Mouse (Mus musculus) hindbrain, embryonic 11.5 days (tissue): ENCODE measurements at regions not wholly inside any gene's neighbourhood (a gene's known extent, or its start where the extent isn't known, plus 50 kb on each side); places are given as distances from the start of the nearest gene placed in this dataset.
"Not testable (repeated sequence)": the region's sequence is repeated elsewhere in the genome, so short reads cannot be mapped to it uniquely, and the experiment has no call there.

Experiments used
- ATAC-seq: fragments of 200-750 bp; cut with Nextera tagmentation; 2 replicates; pipeline ENCODE4 v1.8.0; 2017; ENCODE audit warnings: mild to moderate bottlenecking, moderate TSS enrichment, moderate library complexity; ENCODE audit not compliant: low FRiP score
- DNase-seq: peaks from one replicate; pipeline ENCODE4 v3.0.0-alpha.2; 2015; ENCODE audit warnings: low spot score
- H3K27ac ChIP-seq: fragments of 300-500 bp; sonication (generic); 2 replicates; pipeline ENCODE4 v1.5.1; 2014; ENCODE audit warnings: mild to moderate bottlenecking, low read depth, low read length
- H3K27me3 ChIP-seq: fragments of 300-500 bp; sonication (generic); 2 replicates; pipeline ENCODE4 v1.6.1; 2014; ENCODE audit warnings: mild to moderate bottlenecking, low read length, moderate library complexity, mixed read lengths; ENCODE audit not compliant: control insufficient read depth, insufficient read depth
- H3K36me3 ChIP-seq: fragments of 300-500 bp; sonication (generic); 2 replicates; pipeline ENCODE4 v1.6.1; 2014; ENCODE audit warnings: mild to moderate bottlenecking, low read length, moderate library complexity, mixed read lengths; ENCODE audit not compliant: control insufficient read depth, insufficient read depth
- H3K4me1 ChIP-seq: fragments of 300-500 bp; sonication (generic); replicated peaks from 2 replicates; pipeline ENCODE4 v1.6.1; 2014; ENCODE audit warnings: low read length, mixed read lengths; ENCODE audit not compliant: control insufficient read depth, insufficient read depth
- H3K4me2 ChIP-seq: fragments of 300-500 bp; sonication (generic); replicated peaks from 2 replicates; pipeline ENCODE4 v1.6.1; 2014; ENCODE audit warnings: mild to moderate bottlenecking, low read depth, low read length
- H3K4me3 ChIP-seq: fragments of 300-500 bp; sonication (generic); 2 replicates; pipeline ENCODE4 v1.5.1; 2014; ENCODE audit warnings: low read depth, low read length
- H3K9ac ChIP-seq: fragments of 300-500 bp; sonication (generic); 2 replicates; pipeline ENCODE4 v1.6.1; 2014; ENCODE audit warnings: low read depth, low read length
- H3K9me3 ChIP-seq: fragments of 300-500 bp; sonication (generic); 2 replicates; pipeline ENCODE4 v1.6.1; 2016; ENCODE audit warnings: low read length; ENCODE audit not compliant: control insufficient read depth
- WGBS: fragments of 180-500 bp; shearing (Covaris S2); extraction: QIAGEN DNeasy Blood & Tissue Kit; methylation state at CpG from one replicate; pipeline ENCODE4 v1.1.7; 2014; 5-methylcytosine and 5-hydroxymethylcytosine counted together

DNA sequence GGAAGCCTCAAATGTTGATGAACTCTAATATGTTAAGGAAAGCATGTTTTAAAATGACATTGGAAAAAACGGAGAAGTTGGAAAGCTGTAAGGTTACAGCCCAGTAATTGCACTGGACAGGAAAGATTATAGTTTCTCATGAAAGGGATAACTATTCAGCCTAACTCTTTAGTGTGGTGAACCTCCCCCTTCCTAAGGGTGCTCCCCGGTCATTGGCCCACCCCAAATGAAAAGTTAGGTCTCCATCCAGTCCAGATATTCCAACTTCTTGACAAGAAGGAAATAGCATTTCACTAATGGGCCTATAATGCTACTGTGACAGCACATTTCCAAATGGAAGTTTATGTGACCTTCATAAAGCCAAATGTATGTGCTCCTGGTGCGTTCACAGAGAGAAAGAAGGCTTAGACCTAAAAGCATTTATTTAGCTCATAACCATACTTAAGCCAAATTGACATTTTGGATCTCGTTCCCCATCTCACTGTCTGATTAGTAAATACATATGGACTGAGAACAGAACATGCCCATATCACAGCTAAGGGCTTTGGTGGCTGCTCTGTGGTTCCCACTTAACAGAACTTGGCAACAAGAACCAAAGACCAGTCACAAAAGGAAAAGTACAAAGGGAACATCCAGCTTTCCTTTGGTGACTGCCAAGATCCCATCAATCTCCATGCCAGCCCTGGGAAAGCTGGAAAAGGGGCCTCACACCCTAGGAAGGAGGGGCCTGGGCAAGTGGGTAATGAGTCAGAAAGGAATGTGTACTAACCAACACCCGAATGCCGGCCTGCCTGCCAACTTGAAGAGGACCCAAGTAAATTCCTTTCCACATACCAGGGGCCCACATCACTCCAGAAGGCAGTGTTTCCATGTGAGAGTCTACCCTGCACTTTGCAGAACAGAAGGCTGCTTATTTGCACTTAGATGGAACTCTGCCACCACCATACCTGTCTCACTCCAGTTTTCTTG lies 155.1 kb upstream of the Chst7 start:
- Histone ChIP-seq H3K4me3 (no peak overlapping the region), H3K9me3 (no peaks in the 10 kb centered on the region), H3K27me3 (no peaks in the 10 kb centered on the region), H3K27ac (no peak overlapping the region), H3K4me2 (no peak overlapping the region), H3K36me3 (no peaks in the 10 kb centered on the region), H3K9ac (no peak overlapping the region), H3K4me1 (no peaks in the 10 kb centered on the region)
- DNase-seq (no peak), ATAC-seq (0 out of 2 replicates have a peak, but pooled peaks have one; percentile 66)
- 58% methylated on average over 6 of the region's 6 CpGs for WGBS

DNA sequence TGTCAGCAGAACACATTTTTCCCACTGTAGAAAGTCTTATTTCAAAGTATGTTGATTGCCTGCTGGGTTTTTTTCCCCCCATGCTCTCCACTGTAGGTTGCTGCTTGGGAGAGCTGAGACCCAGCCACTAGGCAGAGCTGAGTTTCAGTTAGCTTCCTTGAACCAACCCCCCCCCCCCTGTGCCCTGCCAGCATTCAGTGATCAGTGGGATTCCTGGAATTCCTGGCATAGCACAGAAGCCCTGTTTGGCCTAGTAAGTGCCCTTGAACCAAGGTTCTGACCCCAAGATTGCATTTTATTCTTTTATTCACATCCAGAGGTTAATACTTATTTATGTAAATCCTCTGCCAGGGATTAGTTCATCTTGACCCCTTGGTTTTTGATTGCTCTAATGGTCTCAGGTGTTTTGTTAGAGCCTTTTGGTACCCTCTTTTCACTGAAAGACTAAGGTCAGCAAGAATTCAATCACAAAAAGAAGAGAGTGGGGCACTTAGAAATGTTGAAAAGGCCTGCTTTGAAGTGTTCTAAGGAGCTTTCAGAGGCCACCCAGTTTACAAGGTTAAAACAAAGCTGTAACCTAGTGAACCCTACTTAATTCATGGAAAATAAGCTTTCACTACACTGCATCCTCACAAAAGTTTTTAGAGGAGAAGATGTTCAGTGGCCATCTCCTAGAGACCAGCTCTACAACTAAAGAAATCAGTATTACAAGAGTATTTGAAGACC lies 152.6 kb upstream of the Chst7 start:
- Histone ChIP-seq H3K4me1 (no peaks in the 10 kb centered on the region), H3K27me3 (no peaks in the 10 kb centered on the region), H3K4me2 (no peak overlapping the region), H3K9me3 (no peaks in the 10 kb centered on the region), H3K9ac (no peak overlapping the region), H3K4me3 (no peak overlapping the region), H3K27ac (no peak overlapping the region), H3K36me3 (no peaks in the 10 kb centered on the region)
- ATAC-seq (no peak), DNase-seq (no peak)

DNA sequence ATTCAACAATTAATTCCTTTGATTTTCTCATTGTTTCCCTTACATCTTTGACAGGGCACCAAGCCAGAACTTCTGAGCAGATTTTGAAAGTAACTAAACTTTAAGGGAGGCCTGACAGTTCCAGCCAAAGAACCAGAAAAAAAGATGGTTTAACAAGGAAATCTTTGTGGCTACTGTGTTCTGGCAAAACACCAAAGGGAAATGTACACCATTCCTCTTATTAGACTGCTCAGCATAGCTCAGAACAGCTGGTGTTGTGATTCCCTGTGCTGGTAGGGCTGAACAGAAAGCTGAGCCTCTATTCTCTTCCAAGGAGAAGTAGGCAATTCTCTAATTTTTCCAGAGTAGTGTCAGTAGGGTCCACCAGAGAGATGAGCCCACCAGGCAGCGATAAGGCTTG lies 142.4 kb upstream of the Chst7 start:
- 93% methylated on average over 1 of the region's 1 CpGs for WGBS
- Histone ChIP-seq H3K4me3 (no peak overlapping the region), H3K4me1 (no peaks in the 10 kb centered on the region), H3K27me3 (no peaks in the 10 kb centered on the region), H3K9ac (no peak overlapping the region), H3K27ac (no peak overlapping the region), H3K9me3 (no peaks in the 10 kb centered on the region), H3K36me3 (no peaks in the 10 kb centered on the region), H3K4me2 (no peak overlapping the region)
- ATAC-seq (no peak), DNase-seq (no peak)

DNA sequence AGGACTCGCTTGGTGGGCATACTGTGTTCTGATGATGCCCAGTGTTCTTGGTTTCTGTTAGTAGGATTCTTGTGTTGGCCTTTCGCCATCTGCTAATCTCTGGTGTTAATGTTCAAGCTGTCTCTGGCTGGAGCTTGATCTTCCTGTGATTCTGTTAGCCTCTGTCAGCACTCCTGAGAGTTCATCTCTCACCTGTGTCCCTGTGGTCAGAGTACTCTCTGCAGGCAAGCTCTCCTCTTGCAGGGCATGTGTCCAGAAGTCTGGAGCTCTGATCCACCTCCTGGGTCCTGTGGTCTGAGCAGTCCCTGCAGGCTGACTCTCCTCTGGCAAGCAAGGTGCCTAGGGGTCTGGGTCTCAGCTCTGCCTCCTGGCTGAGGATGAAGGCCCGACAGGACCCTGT lies 130.0 kb upstream of the Chst7 start:
- not testable (repeated sequence) for H3K9ac ChIP-seq, DNase-seq, H3K27ac ChIP-seq, ATAC-seq, H3K36me3 ChIP-seq, H3K4me2 ChIP-seq, H3K9me3 ChIP-seq, H3K4me1 ChIP-seq, H3K4me3 ChIP-seq, H3K27me3 ChIP-seq
- 84% methylated on average over 3 of the region's 3 CpGs for WGBS

DNA sequence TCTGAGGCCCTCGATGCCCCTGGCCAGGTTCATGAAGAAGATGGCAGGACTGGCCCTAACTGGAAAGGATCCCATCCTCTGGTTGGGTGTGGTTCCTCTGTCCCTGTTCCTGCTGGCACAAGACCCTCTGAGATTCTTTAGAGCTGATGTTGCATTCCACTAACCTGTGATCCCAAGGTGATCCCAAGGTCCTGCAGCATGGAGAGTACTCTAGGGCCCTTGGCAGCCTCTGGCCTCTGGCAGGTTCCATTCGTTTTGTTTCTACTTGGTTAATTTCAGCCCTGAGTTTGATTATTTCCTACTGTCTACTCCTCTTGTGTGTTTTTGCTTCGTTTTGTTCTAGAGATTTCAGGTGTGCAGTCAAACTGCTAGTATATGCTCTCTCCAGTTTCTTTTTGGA lies 129.5 kb upstream of the Chst7 start:
- Histone ChIP-seq H3K9ac (no peak overlapping the region), H3K4me3 (no peak overlapping the region), H3K27ac (no peak overlapping the region), H3K9me3 (no peaks in the 10 kb centered on the region), H3K27me3 (no peaks in the 10 kb centered on the region), H3K4me1 (no peaks in the 10 kb centered on the region), H3K4me2 (no peak overlapping the region), H3K36me3 (no peaks in the 10 kb centered on the region)
- DNase-seq (no peak), ATAC-seq (no peak)
- WGBS, result 81% methylated on average over 3 of the region's 3 CpGs

DNA sequence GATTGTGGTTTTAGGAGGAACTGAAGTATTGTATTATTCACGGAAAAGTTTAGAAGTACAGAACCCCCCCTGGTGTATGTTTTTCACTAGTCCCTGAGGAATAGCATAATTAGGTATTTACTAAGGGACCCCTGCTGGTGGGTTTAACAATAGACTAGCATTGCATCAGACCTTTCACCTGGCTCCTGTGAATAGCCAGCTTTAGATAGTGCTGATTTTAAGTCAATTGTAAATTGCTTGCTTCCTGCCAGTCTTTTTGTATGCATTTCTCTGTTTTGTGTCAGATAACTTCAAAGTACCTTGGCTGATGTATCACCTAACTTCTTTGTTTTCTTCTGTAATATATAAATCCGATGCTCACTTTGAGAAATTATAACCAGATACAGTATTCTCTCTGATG lies 116.1 kb upstream of the Chst7 start:
- WGBS, result 78% methylated on average over 2 of the region's 2 CpGs
- DNase-seq, result no peak

More for the DNA sequence above, 116.1 kb upstream of the Chst7 start:
- H3K4me3 ChIP-seq, result no peak overlapping the region
- no peaks in the 10 kb centered on the region for H3K27me3 ChIP-seq
- no peak overlapping the region for H3K9ac ChIP-seq
- ATAC-seq, result no peak
- no peak overlapping the region for H3K27ac ChIP-seq
- H3K4me1 ChIP-seq, result no peaks in the 10 kb centered on the region
- H3K9me3 ChIP-seq, result no peaks in the 10 kb centered on the region
- no peaks in the 10 kb centered on the region for H3K36me3 ChIP-seq
- no peak overlapping the region for H3K4me2 ChIP-seq
